Mouse (Mus musculus) cerebellum, adult (tissue): Measurements from ENCODE around the gene Tceanc2.

Experiments
- ATAC-seq: cut with Nextera tagmentation; 2 replicates; pipeline ENCODE4 v1.9.2; 2017; ENCODE audit warnings: mild to moderate bottlenecking, moderate library complexity, mixed read lengths; ENCODE audit not compliant: insufficient number of reproducible peaks, low FRiP score, low TSS enrichment

Gene Tceanc2

GRCm38 (mm10) chr4:107179561-107179960 is 645 bp upstream of the Tceanc2 start:
- ATAC-seq = no peak

DNA sequence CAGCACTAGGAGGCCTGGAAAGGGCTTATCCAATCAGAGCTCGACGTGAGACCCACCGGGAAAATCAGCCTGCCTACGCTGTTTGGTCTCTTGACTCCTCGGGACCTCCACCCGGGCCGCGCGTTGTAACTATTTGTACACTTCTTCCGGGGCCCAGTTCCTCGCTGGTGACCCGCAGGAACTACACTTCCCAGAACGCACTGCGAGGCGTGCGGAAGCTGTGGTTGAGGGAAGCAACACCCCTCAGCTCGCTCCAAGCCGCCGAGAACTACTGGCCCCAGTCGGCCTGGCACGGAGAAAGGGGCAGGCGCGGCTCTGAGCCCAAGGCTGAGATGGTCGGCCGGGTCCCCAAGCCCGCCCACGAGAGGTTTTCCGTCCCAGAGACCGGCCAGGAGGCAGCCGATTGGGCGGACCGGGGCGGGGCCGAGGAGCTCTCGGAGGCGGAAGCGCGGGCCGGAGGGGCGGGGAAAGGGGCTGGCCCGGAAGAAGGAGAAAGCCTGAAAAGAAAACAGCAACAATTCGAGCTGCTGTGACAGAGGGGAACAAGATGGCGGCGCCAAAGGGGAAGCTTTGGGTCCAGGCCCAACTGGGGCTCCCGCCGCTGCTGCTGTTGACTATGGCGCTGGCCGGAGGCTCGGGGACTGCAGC is 610 bp downstream of the Tceanc2 start, which contains the start of gene Tmem59:
Gene Tmem59 (plus strand): TSS at position 218 of the 648 bp plus-strand sequence.
- ATAC-seq = peak; percentile 96

DNA sequence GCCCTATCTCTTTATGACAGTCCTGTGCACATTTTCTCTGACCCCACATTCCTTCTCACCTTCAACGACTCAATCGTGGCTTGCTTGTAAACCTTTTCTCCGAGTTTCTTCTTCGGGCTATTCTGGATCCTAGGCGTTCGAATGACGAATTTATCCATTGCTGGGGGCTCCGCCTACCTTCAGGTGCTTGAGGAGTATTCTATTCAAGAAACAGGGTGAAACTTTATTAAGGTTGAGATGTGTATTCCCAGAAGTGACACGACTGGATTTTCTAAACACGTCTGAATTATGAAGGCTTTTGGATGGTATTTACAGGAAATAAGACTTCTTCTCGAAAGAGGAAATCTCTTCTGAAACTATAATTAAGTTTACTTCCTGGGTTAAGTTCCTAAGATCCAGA is 1.4 kb downstream of the Tceanc2 start:
- no peak for ATAC-seq

- no peak for ATAC-seq
These were observed 11.1 kb downstream of the Tceanc2 start for GRCm38 (mm10) chr4:107167798-107168197.

GRCm38 (mm10) chr4:107166700-107167099 is 12.2 kb downstream of the Tceanc2 start:
- ATAC-seq = no peak

- ATAC-seq = peak; percentile 80; the same call in 1 of the 2 replicates
These were observed 14.9 kb downstream of the Tceanc2 start for GRCm38 (mm10) chr4:107163756-107164587.

DNA sequence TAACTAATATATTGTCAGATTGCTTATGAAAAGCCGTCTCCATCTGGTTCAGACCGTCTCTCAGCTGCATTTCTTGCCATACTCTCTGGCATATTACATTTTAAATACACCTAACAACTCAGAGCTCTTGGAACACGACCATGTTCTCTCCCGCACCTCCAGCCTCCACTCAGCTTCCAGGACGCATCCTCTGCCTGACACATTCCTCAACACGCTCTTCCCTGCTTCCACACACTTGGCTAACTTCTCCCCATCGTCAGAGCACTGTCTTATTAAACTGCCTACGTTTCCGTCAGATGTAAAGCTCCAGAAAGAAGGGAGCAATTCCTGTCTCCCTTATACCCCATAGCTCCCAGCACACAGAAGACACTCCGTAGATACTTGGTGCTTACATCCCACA is 15.6 kb downstream of the Tceanc2 start:
- 0 out of 2 replicates have a peak, but pooled peaks have one; percentile 36 for ATAC-seq

- no peak for ATAC-seq
These were observed 18.7 kb downstream of the Tceanc2 start for GRCm38 (mm10) chr4:107160181-107160580.

DNA sequence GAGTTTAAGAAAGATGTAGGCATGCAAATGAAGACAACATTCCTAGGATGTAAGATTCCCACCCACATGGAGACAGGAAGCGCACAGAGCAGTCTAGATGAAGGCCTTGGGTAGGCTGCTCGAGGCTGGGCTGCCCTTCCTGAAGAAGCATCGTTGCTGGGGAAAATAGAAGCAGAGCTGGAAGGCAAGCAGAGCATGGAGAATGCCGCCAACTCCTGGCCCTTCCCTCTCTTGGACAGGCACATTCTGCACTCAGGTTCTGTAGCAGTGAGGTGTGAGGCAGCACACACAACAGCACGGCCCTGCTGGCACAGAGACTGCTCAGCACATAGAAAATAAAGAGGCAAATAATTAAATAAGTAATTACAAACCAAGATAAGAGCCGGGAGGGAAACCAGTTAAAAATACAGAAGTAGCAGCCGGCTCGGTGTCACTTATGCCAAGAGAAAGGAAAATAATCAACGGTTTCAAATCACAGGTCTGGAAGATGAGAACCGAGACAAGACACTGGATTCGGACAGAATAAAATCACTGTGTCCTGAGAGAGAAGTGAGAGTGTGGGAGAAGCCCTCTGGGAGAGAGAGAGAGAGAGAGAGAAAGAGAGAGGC is 19.6 kb downstream of the Tceanc2 start:
- no peak for ATAC-seq

DNA sequence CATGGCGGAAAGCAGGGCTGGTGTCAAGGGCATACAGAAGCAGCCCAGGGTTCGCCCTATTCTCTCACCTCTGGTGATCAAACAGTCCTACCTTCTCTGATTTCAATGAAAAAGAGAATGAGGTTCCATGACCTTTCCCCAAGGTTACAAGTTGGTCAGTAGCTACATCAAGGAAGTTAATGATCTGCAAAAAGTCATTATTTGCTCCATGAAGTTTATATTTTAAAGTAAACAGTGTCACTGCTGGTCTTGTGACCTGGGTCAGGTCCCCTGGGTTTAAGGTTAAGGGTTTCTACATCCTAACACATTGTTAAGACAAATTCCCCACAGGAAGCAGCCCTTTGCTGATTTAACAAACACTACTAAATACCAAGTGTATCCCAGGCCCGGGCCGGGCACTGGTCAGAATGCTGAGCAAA is 21.9 kb downstream of the Tceanc2 start:
- no peak for ATAC-seq

DNA sequence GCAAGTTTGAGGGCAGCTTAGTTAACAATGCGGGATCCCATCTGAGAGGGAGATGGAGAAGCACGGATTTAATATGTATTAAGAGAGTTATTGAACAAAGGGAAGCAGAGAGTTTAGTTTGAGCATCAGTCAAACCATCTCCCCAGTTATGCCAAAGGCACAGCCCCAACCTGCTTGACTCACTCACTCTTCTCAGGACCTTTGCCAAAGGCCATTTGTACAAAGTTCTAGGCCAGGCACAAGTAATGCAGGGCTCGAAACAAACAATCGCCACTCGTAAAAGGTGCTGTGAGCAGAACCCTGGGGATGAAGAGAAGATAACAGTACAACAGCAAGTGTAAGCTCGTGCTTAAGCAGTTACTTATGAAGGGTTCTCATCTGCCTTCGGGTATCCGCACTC is 26.3 kb downstream of the Tceanc2 start:
- ATAC-seq = no peak

DNA sequence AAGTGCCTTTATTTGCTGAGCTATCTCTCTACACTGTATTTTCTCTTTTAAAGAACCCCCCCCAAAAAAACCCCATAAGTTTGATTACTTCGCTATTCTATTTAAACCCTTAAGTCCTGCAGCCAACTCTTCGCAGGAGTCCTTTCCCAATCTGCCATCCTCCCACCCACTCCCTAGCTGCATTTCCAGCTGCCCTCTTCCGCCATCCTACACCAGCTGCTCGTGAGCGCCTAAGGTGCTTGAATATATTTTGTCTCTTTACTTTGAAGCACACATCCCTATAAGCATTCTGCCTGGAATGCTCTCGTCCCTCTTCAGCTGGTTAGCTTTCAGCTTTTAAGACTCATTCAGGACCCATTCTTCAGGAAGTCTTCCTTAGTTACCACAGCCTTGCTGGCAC is 27.9 kb downstream of the Tceanc2 start:
- no peak for ATAC-seq

DNA sequence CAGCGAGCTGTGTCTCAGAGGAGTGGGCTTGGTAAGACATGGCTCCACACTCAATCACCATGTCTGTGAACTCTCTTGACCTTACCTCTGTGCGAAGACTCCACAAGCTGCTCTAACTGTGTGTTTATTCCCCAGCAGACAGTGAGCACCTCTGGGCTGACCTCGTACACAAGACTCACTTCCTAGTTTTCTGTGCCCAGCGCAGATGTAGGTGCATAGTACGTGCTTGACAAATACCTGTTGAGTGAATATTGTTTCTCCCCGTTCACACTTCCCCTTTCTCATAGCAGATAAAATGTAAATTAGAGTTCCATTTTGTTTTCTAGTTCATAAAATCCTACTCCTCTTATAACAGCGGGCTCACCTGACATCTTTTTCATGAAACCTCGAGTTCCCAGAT is 35.4 kb downstream of the Tceanc2 start:
- ATAC-seq = no peak

GRCm38 (mm10) chr4:107139836-107140631 is 38.9 kb downstream of the Tceanc2 start:
- ATAC-seq = no peak

DNA sequence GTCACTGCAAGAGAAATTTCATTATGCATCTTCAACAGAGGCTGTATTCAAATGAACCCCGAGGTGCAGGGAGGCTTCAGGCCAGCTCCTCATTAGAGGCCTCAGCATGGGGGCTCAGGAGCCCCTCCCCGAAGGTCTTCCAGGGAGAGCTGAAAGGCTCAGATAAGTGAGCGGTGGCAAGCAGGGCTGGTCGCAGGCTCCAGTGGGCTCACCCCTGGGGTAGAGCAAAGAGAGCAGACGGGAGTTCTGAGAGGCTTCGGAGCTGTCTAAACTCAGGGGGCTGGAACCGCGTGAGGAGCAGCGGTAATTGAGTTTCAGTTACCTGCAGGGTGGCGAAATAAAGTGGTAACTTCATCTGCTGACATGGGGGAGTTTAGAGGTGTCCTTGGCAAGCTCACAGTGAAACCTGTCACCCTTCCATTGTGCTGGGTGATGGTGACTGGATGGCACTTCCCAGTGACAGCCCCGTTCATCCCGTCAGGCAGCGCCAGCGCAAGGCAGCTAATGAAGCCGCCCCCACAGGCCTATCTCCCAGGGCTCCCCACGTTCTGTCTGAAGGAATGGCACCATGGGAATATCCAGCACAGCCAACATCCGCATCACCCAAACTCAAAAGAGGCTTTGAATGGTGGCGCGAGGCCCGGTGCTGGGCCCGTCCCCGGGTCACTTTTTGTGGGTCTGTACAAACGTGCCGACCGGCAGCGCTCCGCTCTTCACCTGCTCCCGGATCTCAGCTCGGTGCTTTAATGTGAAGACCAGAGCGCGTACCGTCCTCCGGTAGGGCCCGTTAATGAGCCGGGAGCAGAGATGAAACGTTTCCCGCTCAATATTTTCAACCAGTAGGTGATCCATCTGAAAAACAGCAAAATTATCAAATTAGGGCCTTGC is 39.7 kb downstream of the Tceanc2 start:
- no peak for ATAC-seq

DNA sequence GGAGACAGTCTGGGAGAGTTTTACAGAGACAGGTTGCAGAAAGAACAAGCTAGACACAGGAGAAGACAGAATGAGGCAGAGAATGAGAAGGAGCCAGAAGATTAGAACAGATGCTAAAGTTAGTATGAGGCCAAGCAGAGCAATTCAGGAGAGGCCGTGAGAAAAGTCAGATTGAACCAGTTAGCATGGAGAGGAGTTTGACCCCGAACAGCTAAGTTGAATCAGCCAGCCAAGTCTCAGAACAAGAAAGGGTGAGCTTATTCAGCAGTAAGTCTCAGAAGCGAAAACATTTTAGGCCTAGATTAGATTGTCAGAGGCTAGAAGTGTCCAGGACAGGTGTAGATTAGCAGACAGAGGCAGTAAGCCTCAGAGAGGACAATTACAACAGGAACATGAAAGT is 42.4 kb downstream of the Tceanc2 start:
- ATAC-seq = no peak

DNA sequence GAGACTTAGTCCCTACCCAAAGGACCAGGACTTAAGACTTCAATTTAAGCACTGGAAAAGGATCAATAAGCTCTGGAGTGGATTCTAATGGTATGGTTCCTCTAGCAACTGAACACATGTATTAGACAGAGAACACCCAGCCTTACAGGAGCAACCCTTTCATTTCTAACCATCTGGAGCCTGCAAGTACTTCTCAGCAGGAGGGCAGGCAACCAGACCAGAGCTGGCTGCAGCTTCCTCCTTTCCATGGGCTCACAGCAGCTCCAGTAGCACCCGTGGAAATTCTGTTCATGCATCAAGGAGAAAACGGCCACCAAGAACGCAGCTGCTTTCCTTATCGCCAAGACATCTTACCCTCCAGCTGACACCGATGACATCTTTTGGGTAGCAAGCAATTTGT is 43.3 kb downstream of the Tceanc2 start:
- no peak for ATAC-seq

DNA sequence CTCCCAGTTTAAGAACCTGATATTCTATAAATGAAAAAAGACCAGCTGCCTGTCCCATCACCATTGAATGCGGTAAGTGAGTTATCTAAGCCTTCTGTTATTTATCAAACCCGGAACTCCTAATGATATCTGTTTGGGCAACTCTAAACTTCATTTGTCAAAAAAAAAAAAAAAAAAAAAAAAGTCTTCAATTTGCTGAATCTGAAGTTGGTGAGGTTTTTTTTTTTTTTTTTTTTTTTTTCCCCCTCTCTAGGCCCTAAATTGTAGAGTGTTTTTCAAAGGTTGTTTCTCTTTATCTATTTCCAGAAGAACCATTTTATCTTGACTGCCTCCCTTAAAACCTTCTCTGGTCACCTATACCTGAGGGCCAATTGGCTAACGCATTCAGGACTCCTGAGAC is 44.0 kb downstream of the Tceanc2 start:
- ATAC-seq = no peak

DNA sequence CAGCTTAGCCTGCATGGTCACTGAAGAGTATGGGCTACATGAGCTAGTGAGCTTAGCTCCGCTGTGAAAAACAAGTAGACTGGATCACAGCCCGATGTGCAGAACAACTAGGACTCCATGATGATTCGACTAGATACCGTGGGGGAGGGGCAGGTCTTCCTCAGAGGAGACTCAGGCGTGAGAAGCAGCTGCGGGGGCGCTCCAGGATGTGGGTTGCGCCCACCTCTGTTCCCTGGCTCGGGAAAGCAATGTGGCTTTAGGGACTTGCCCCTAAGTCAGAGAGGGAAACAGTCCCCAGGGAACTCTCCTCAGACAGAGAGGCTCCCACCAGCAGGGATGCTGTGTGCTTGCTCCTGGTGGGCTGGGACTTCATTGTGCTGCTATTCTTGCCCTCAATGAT is 48.4 kb downstream of the Tceanc2 start:
- ATAC-seq = no peak

DNA sequence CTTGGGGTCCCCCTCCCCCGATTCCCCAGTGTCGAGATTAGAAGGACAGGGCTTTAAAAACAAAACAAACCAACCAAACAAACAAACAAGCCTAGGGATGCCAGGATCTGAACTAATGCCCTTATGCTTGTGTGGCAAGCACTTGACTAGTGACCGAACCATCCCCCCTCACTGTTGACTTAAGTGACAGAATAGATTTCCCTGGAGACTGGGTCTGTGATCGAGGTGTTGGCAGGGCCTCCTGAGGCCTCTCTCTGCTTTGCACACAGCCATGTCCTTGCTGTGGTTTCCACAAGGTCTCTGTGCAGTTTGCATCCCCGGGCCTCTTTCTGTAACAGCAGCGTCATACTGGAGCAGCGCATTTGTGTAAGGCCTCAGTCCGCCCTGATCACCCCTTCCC is 49.5 kb downstream of the Tceanc2 start:
- no peak for ATAC-seq
